Mouse (Mus musculus): ENCODE data around the gene Ptprg.

GRCm38 (mm10) chr14:12069707-12070106 lies 516.4 kb downstream of the Ptprg start:
- TF ChIP-seq CTCF (IDR thresholded peaks at IDR 0.05; ENCODE audit: borderline replicate concordance, extremely low read depth, insufficient read depth, insufficient read length) (no peak), POLR2A (IDR thresholded peaks at IDR 0.05; ENCODE audit: borderline replicate concordance, extremely low read depth, insufficient read depth, insufficient read length, poor library complexity, severe bottlenecking) (no peak)
